Mouse (Mus musculus) gastrocnemius, postnatal 36 days (tissue): ENCODE results near the gene Vmn1r223. TPM values are rescaled to one million over a fixed set of nuclear protein-coding genes. Genes with fewer than 3 reads are reported as not detected.
A peak's percentile ranks its signal among the peaks of the same experiment; 100 is the strongest.
"Not testable (repeated sequence)": the region's sequence is repeated elsewhere in the genome, so short reads cannot be mapped to it uniquely, and the experiment has no call there.

Experiments
- DNase-seq, 2 experiments: peaks; one replicate each; pipeline ENCODE4 v3.0.0; 2022
- intact Hi-C: fragments of 180-260 bp; cut with DNase I; formaldehyde crosslinking; loops from one replicate; pipeline ENCODE4 v1.15.1; 2025
- long read RNA-seq, 2 experiments: library from polyadenylated mRNA; stranded (forward); transcript quantifications; one replicate each; pipeline ENCODE4 v2.0.0; 2021
- total RNA-seq, 2 experiments: library from RNA; stranded (reverse); gene quantifications; 2 replicates each; pipeline ENCODE4 v1.2.3; 2021

Vmn1r223 gene
- total RNA-seq = not detected
- long read RNA-seq, experiment 1 = 0 reads
- long read RNA-seq, experiment 2 = 0 reads

DNA sequence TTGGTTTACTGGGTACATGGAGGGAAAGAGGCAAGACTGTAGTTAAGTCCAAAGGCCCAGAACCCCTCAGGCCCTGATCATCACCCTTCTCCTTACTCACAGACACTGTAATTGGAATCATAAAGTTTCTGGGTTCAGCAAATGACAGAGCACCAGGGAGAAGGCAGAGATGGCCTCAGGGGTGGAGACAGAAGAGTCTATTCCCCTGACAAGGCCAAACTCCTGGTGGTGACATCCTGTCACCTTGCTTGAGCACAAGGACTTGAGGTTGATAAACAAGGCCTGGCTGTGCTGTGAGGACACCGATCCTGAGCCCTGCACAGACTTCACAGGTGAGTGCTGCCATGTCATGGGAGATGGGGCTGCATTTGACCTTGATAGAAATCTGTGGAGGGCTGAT, at the start of gene Vmn1r223:
Vmn1r223 (plus strand) TSS at position 301 of the 400 bp plus-strand sequence.
- not testable (repeated sequence) for DNase-seq
- intact Hi-C loops = loop anchor here (5.0 kb wide), 1 partner anchor 1175 kb away; no protein-coding TSS in a partner anchor

DNA sequence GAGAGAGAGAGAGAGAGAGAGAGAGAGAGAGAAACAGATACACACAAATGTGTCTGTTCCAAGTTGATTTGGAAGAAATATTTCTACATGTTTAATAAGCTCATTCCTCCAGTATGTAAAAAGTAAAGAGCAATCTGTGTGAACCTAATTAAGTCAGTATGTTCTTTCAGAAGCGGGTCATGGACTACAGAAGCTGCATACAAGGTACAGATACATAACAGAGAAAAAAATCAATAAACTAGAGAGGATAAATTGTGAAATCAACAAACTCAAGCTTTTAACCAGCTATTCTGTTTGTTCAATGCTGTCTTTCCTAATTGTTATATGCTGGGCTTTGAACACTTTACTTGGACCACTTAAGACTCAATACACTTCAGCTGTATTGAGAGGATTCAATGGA, 43.0 kb upstream of the Vmn1r223 start:
- DNase-seq, intact Hi-C loops: not testable (repeated sequence)

DNA sequence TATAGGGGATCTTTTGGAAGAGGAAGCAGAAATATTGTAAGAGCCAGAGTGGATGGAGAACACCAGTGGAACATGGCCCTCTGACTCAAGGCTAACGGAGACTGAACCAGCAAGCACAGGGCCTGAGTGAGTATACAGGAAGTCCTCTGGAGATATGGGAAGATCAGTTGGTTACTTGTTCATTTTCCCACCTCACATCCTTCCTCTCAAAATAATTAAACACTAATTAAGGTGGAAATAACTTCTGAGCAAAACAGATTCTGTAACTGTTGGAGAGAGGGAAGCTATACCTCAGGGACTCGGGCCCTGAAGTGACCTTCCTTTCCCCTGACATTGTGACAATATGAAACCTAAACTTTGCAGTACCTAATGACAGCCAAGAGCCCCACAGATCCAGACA, 33.1 kb upstream of the Vmn1r223 start, which contains the start of gene Vmn1r221:
Vmn1r221 (plus strand) TSS at position 301 of the 400 bp plus-strand sequence.
- DNase-seq, intact Hi-C loops: not testable (repeated sequence)

DNA sequence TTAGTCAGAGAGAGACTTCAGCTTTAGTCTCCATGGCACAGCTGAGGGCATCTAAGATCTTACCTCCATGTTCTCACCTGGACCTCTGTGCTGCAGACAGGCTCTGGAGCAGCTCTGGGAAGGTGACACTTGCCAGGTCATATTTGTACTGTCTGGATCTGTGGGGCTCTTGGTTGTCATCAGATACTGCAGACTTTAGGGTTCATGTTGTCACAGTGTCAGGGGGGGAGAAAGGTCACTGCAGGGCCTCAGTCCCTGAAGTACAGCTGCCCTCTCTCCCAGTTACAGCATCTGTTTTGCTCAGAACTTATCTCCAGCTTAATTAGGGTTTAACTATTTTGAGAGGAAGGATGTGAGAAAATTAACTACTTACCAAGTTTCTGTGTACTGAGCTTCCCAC, 11.1 kb upstream of the Vmn1r223 start, which contains the start of gene Vmn1r222:
Vmn1r222 (minus strand) TSS at position 101 of the 400 bp plus-strand sequence.
- DNase-seq, intact Hi-C loops: not testable (repeated sequence)

- intact Hi-C loops = no loop called here
- DNase-seq = no peak
These were observed 11.7 kb downstream of the Vmn1r223 start for GRCm38 (mm10) chr13:23258546-23259048.

GRCm38 (mm10) chr13:23268606-23269005, 21.7 kb downstream of the Vmn1r223 start:
- intact Hi-C loops = not testable (repeated sequence)

DNA sequence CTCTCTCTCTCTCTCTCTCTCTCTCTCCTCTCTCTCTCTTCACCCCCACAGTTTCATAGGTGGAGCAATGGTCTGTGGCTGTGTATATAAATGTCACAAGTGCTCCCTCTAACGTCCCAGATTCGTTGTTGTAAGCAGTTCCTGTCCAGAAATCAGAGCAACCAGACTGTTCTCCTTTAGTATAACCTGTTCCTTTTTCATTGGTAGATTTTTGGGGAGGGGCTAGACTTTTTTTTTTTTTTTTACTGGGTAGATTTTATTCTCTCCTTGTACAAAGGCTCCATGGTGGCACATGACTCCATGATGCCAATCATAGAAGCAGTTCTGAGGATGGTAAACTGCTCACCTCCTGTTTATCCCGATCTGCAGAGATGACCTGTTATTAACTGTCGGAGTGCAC, 22.2 kb downstream of the Vmn1r223 start:
- intact Hi-C loops, DNase-seq: not testable (repeated sequence)

More at GRCm38 (mm10) chr13:23268606-23269005, 21.7 kb downstream of the Vmn1r223 start:
- not testable (repeated sequence) for DNase-seq

DNA sequence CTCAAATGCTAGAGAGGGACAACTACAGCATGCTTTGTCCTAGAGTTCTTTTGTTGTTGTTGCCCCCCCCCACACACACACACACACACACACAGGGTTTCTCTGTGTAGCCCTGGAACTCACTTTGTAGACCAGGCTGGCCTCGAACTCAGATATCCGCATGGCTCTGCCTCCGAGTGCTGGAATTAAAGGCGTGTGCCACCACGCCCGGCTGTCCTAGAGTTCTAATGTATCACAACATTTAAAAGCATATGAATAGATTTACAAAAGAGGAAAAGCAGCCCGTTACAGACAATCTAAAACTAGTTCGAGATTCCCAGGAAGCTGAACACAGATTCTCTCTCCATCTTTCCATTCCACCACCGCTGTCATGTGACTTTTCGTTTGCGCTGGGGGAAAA, 22.7 kb downstream of the Vmn1r223 start:
- DNase-seq = no peak
- intact Hi-C loops = no loop called here

- intact Hi-C loops = no loop called here
These were observed 23.6 kb downstream of the Vmn1r223 start for GRCm38 (mm10) chr13:23270321-23271101.

GRCm38 (mm10) chr13:23279576-23279975, 32.6 kb downstream of the Vmn1r223 start:
- DNase-seq = no peak
- intact Hi-C loops = no loop called here

More at GRCm38 (mm10) chr13:23270321-23271101, 23.6 kb downstream of the Vmn1r223 start:
- no peak for DNase-seq

- DNase-seq = no peak
- intact Hi-C loops = no loop called here
These were observed 33.1 kb downstream of the Vmn1r223 start for GRCm38 (mm10) chr13:23279992-23280391.

GRCm38 (mm10) chr13:23285191-23285920, 38.4 kb downstream of the Vmn1r223 start:
- no peak for DNase-seq
- intact Hi-C loops = no loop called here

GRCm38 (mm10) chr13:23285921-23286720, 39.2 kb downstream of the Vmn1r223 start:
- DNase-seq = no peak
- intact Hi-C loops = no loop called here

GRCm38 (mm10) chr13:23286721-23287362, 39.9 kb downstream of the Vmn1r223 start:
- intact Hi-C loops = no loop called here
- DNase-seq = no peak

GRCm38 (mm10) chr13:23297737-23298136, 50.8 kb downstream of the Vmn1r223 start:
- no peak for DNase-seq
- intact Hi-C loops = loop anchor here (5.0 kb wide), 1 partner anchor 110 kb away; no protein-coding TSS in a partner anchor

GRCm38 (mm10) chr13:23298445-23299232, 51.7 kb downstream of the Vmn1r223 start:
- no peak for DNase-seq
- intact Hi-C loops = loop anchor here (5.0 kb wide), 1 partner anchor 109 kb away; no protein-coding TSS in a partner anchor

GRCm38 (mm10) chr13:23299276-23299998, 52.5 kb downstream of the Vmn1r223 start:
- intact Hi-C loops = loop anchor here (5.0 kb wide), 1 partner anchor 108 kb away; no protein-coding TSS in a partner anchor
- no peak for DNase-seq

DNA sequence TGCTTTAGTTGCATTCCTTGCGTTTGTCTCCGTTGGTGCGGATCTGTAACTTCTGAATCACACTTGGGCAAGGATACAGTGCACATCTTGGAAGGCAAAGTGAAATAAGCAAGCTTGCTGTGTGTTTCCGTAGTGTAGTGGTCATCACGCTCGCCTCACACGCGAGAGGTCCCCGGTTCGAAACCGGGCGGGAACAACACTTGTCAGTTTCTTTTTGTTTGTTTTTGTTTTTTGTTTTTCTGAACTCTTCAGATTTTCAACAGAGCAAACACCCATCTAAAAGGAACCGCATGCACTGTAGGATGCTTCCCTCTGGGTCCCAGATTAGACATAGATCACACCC, 53.0 kb downstream of the Vmn1r223 start:
- intact Hi-C loops = loop anchor here (5.0 kb wide), 1 partner anchor 107 kb away; no protein-coding TSS in a partner anchor
- peak in 1 of 2 experiments; percentile 19 for DNase-seq
